Mouse (Mus musculus) thymus, adult 18-20 months (tissue): Measurements from ENCODE around the gene Hspb1.

Source experiments
- DNase-seq, 2 experiments: peaks; one replicate each; pipeline ENCODE4 v3.0.0; 2022; ENCODE audit warnings: mixed read lengths in 2 of 2

Hspb1 gene

DNA sequence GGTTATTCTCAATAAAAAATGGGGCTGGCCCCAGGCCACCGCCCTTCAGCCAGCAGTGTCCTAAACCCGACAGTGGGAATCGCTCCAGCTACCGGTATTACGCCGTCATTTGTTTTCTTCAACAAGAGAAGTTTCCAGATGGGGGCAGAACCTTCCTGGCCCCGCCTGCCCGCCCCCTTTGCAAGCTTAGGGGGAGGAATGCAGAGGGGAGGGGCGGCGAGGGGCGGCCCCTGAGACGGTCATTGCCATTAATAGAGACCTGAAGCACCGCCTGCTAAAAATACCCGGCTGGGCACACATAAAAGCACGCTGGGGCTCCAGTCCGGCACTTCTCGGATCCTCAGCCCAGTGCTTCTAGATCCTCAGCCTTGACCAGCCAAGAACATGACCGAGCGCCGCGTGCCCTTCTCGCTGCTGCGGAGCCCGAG lies at the start of gene Hspb1:
Gene Hspb1 (plus strand): TSS at position 245 of the 428 bp plus-strand sequence.
- peak; percentile 24 to 25 for DNase-seq

DNA sequence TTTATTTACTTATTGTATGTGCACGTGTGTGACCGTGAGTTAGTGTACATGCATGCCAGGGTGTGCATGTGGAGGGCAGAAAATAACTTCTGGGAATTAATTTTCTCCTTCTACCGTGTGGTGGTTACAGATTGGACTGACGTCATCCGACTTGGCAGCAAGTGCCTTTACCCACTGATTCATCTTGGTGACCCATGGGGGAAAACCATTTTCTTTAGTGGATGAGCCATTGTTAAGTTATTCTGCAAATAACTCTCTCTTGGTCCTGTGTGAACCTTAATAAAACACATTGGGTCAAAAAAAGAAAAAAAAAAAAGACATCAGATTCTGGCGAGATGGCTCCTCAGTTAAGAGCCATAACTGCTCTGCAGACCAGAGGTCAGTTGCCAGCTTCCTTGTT lies 46.1 kb upstream of the Hspb1 start:
- no peak for DNase-seq

DNA sequence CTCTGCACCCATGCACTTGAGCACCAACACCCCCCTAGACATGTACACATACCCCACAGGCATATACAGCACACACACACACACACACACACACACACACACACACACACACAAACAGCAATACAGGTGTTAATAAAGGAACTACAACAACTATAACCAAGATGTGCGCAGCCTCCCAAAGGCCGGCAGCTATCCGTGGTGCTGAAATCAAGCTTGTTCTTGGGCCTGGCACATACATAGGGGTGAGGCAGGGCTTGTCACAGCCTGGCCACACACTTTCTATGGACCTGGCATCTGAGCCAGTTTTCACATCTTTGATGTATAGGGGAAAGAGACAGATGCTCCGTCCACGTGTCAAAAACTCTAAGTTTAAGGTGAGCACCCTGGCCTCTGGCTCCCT lies 44.3 kb upstream of the Hspb1 start:
- DNase-seq: no peak

DNA sequence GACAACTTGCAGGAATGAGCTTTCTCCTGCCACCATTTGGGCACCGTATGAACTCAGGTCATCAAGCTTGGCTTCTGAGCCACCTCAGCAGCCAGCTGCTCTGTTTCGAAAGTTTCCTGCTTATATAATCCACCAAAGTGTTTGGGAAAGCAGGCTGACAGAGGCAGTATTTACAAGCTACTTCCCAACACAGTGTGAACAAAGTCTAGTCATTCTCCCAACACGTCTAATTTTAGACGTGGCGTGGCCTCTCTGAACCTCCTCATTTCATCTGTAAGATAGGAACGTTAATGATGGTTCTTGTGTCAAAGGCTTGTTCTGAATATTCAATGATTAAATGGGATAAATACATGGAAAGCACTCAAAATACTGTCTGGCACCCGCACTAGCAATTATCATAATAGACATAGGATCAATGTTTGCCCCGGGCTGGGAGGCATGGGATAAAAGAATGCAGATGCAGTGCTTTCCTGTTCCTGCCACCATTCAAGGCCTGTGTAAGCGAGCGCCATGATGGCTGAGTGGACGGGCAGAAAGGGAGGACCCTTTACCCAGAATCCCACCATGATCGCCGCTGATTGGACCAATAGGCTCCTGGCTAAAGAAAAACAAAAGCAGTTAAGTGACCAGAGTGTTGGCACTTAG lies 41.9 kb upstream of the Hspb1 start:
- no peak for DNase-seq

DNA sequence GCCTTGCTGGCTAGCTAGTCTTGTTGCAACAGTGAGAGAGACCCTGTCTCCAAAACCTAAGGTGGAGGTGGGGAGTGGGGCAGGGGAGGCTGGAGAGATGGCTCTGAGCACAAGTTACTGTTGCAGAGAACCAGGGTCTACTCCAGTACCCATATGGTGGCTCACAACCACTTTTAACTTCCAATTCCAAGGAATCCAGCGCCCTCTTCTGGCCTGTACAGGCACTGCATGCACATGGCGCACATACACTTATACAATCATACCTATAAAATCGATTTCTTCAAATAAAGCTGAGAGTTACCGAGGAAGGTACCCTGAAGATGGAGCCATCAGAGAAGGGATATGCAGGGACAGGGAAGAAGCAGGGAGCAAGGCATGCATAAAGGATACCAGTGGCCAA lies 40.3 kb upstream of the Hspb1 start:
- no peak for DNase-seq

DNA sequence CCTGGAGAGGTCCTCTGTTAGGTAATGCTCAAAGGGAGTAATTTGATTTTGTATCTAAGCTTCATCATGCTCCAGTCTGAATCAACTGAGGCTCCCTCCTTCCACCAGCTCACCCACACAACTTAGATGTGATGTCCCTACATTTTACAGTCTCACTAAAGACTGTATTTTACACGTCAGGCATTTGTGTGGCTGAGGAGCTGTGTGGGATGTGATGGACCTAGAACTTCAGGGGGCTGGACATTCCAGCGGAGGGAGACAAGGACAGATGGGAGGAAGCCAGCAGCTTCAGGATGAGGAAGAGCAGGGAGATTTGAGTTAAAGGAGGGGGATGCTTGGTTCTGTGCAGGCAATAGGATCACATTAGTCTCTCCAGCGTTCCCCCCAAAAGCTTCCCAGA lies 39.8 kb upstream of the Hspb1 start:
- no peak for DNase-seq

DNA sequence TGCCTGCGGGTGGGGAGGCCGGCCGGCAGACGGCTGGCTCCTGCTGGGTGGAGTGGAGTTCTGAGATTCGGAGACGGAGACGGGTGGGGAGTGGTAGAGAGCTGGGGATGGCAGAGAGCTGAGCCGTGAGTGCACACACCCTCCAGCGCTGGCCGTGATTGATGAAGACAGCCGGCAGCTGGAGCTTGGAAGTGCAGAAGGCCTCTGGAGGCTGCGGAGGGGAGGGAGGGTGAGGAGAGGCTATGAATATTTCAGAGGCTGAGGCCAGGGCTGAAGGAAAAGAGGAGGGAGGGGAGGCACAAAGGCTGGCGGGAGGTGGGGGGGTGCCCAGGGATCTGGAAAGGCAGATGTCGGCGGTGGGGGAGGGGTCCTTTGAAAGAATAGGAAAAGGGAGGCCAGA lies 36.7 kb upstream of the Hspb1 start:
- no peak for DNase-seq

DNA sequence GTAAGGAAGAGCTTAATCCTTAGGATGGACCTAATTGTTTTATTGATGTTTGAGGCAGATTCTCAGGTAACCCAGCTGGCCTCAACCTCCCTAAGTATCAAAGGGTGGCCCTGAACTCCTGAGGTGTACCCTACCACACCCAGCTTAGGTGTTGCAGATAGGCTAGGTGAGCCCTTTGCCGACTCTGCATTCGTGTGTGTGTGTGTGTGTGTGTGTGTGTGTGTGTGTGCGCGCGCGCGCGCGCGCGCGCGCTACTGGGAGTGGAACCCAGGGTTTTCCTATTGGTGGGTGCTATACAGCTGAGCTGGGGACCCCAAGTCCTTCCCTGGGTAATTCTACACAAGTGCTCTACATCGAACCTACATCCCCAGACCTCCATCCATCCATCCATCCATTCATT lies 36.2 kb upstream of the Hspb1 start:
- DNase-seq: no peak

DNA sequence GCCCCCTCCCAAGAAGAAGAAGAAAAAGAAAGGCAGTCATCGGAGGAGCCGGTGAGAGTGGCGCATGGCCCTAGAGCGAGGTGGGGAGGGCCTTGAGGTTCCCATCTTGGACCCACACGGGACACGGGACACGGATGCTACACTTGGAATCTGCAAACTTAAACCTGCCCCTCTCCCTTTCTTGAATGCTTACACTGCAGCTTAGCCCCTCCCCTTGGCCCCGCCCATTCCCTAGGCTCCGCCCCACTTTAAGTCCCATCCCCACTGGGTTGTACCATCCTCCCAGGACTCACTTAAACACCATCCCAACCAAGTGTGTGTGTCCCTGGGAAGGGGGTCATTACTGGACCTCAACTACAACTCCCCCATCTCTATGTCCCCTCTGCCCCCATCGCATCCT lies 35.3 kb upstream of the Hspb1 start:
- DNase-seq: no peak

DNA sequence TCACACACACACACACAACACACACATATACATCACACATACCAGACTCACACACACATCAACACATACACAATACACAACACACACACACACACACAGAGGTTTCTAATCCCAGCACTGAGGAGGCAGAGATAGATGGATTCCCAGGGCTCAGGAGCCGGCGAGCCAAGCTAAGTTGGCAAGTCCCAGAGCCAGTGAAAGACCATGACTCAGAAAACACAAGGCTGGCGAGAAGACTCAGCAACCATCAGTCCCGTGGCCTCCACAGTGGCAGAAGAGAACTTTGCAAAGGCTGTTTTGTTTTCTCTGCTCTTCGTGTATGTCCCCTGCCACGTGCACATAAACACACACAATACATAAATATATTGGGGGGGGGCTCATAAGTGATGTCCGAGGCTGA lies 34.0 kb upstream of the Hspb1 start:
- no peak for DNase-seq

DNA sequence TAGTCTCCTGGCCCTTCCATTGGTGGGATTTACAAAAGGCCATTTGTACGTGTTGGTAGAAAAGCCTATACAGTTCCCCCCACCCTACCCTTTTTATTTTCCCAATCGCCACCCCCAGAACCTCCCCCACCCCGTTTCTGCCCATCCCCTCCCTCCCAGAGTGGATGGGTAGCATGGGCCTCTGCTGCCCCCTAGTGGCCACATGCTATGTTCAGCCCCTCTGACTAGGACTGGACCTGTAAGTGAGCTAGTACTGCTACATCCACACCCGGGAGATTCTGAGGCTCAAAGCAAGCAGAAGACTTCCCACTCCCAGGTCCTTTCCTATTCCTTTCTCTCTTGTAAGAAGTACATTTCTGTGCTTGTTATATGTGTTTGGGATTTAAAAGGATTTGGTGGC lies 32.6 kb upstream of the Hspb1 start:
- DNase-seq: no peak

DNA sequence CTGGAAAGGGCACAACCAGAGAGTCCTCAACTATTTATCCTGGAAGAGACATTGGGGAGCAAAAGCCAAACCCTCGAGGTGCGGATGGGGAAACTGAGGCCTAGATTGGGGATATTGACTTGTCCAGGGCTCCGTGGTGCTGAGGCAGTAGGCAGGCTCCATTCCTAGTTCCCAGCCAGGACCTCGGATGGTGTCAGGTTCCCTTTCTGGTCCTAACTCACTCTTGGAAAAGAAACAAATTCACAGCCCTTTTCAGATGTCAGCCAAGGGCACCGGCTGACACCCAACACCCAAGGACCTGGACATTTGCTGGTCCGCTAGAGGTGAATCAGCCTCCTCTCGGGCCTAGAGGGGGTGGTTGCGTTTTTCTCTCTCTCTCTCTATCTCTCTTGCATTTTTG lies 21.1 kb upstream of the Hspb1 start:
- no peak for DNase-seq

DNA sequence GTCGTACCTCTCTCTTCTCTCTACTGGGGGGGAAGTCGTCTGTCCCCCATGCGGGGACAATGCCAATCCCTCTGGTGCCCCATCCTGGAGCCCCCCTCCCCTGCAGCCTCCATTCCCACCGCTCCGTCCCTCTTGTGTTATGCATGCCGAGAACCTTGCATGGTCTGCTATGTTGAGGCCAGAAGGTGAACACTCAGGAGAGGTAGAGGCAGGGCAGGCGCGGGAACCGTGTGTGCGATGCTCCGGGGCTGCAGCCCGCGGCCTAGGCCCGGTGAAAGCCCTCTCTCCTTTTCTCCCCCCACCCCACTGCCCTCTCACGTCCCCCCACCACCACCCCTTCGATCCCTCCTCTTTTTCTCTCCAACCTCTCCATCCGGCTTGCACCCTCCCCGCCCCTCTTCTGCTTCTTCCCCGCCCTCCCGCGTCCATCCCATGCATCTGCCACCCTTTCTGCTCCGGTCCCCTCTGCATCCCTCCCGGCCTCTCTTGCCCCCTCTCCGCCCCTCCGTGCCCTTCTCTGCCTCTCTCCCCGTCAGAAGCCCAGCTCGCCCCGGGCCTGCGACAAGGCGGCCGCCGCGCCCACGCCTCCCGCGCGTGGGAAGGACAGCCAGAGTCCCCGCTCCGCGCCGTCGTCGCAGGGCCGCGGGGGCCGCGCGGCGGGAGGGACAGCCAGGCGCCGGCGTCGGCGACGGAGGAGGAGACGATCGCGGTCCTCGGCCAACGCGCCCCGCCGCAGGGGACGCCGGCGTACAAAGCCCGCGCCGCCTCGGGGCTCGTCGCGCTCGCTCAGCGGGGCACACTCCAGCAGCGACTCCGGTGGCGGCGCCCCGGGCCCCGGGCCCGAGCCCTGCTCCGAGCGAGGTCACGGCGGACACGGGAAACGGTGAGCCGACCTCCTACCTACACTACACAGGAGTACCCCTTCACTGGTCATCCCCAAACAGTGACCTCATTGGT lies 19.8 kb upstream of the Hspb1 start:
- DNase-seq: no peak

DNA sequence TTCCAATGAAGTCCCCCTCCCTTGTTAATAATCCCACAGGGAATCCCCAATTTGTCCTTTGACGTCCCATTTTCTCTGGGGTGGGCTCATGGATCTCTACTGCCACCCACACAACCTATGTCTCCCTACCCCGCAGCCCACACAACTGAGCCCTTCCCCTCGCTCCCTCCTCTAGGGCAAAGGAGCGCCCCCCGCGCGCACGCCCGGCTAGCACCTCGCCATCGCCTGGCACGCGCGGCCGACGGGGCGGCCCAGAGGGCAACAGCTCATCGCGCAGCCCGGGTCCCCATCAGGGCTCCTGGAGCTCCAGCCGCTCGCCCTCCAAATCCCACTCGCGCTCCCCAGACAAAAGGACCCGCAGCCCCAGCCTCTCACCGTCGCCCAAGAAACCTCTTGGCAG lies 19.1 kb upstream of the Hspb1 start:
- no peak for DNase-seq

DNA sequence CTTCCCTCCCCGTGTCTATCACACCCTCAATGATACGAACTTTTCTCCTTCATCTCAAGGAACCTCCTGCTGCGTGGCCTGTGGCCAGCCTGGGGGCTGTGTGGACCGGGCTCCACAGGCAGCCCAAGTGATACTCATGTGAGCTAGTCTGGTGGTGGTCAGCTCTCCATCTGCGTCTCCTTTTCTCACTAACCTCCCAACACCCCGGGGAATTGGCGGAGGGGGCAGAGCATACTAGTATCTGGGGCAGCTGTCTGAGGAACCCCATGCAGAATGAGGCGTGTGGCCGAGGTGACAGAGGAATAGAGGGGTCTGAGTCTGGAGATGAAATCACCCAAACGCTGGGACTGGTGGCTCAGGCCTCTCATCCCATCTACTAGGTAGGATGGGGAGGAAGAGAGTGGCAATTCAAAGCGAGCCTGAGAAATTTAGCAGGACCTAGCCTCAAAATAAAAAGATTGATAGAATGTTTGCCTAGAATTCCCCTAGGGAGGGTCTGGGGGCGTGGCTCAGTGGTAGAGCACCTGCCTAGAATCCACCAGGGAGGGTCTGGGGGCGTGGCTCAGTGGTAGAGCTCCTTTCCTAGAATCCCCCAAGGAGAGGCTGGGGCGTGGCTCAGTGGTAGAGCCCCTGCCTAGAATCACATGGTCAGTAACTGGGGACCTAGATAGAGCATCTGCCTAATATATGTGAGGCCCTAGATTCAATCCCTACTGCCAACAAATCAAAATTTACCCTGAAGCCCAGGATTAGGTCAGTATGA lies 17.9 kb upstream of the Hspb1 start:
- no peak for DNase-seq

DNA sequence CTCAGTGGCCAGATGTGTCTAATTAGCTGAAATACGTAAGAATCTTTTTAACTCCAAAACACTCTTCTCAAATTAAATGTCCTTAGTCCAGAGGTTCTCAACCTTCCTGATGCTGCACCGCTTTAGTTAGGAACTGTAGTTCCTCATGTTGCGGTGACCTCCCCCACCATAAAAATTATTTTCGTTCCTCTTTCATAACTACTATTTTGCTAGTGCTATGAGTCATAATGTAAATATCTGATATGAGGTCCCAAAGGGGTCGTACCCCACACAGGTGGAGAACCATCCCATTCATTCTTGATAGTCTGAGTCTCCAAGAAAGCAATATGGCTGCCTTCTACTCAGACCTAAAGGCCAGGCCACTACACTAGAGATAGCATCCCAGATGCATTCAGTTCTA lies 17.2 kb upstream of the Hspb1 start:
- no peak for DNase-seq

DNA sequence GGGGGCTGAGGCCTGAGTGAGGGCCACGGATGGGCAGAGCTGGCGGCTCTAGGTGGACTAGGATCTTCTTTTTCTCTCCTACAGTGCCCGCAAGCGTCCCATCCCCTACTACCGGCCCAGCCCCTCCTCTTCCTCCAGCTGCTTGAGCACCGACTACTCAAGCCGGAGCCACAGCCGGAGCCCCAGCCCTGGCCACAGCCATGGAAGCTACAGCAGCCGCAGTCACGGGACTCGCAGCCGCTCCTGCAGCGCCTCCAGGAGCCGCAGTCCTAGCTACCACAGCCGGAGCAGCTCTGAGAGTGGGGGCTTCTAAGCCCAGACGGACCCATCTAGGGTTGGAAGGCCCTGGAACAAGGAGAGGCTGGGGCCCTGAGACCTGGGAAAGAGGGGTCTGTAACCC lies 14.7 kb upstream of the Hspb1 start:
- no peak for DNase-seq

DNA sequence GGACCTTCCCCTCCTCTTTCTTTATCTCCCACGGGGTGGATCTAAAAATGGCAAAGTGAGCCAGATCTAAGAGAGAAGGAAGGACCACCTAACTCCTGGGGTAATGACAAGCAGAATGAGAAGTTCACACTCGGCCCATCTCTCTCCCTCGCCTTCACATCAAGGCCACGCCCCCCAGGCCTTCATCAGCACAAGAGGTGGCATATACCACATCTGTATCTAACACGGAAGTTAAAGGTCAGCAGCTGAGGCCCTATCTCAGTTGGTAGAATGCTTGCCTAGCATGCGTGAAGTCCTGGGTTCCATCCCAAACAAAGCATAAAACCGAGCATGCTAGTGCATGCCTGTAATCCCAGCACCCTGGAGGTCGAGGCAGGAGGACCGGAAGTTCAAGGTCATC lies 14.0 kb upstream of the Hspb1 start:
- no peak for DNase-seq

DNA sequence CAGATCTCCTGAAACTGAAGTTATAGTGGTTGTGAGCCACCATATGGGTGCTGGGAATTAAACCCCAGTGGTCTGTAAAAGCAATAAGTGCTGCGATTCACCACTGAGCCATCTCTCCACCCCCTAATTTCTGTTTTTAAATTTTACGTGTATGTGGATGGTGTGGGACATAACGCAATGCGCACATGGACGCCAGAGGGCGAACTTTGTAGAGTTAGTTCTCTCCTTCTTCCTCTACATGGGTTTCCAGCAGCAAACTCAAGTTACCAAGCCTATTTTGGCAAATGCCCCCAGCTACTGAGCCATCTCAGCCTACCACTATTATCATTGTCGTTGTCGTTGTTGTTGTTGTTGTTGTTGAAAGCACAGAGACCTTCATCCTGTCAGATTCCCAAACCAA lies 10.5 kb upstream of the Hspb1 start:
- DNase-seq: no peak

DNA sequence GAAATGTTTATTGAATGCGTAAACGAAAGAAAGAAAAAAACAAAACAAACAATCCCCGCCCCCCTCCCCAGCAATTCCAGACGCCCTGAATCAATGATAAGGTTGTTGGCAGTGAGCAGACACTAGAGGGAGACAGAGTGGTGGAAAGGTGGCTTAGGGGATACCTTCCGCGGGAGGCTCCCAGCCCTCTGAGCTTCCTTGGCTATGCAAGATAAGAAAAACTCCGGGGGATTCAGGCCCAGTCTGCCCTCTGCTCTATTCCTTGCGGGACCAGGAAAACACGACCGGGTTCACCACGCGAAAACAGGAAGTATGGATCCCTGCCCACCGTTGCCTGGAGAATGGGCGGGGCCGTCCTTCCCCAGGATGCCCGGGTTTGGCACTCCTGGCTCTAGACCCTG lies 9.9 kb upstream of the Hspb1 start:
- DNase-seq: no peak

DNA sequence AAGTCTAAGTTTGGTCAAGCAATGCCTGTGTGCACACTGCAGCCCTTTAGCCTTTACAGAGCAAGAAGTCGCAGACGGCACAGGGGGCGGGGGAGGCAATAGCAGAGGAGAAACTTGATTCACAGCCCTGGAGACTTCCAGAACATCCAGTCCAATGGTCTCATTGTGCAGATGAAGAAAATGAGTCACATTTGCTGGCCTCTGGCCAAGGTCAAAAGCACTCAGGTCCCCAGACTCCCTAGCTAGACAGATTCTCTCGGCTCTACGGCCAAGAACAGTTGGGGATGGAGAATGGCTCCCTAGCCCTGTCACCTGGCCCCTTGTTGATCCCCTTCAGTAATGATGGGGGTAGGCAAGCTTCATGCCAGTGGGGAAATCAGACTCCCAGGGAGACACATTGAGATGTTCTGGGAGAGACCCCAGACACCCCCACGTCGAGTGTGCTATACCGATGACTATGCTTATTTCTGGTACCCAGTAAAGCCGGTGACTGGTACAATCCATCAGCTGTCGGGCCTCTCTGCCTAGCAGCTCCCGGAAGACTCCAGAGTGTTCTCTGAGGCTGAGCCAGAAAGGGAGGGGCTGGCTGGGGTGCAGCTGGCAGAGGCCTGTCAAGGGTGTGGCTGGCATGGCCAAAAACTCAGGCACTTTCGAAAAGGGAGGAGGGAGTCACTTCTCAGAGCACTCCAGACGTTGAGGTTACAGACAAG lies 8.1 kb upstream of the Hspb1 start:
- DNase-seq: peak; percentile 19 to 25

DNA sequence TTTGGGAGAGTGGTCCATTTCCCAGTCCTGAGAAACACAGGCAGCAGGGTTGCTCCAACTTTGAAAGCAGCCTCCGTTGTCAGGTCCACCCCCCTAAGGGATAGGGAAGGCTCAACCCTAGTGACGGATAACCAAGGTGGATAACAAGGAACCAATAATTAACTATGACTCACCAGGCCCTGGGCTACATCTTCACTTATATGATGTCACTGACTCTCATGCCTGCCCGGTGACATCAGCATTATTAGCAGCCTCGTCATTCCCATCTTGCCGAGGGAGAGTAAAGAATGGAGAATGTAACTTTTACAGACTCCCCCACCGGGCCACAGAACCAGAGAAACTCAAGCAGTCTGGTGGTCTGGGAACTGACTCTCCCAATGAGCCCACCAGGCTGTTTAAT lies 3.1 kb upstream of the Hspb1 start:
- DNase-seq: no peak
